Mouse (Mus musculus) heart, postnatal 14 days (tissue): ENCODE results near the gene Mrpl57. TPM values are rescaled to one million over a fixed set of nuclear protein-coding genes. Genes with fewer than 3 reads are reported as not detected.
"Not testable (repeated sequence)": the region's sequence is repeated elsewhere in the genome, so short reads cannot be mapped to it uniquely, and the experiment has no call there.

Source experiments
- DNase-seq, 2 experiments: peaks; one replicate each; pipeline ENCODE4 v3.0.0; 2021 to 2022
- intact Hi-C: fragments of 180-260 bp; cut with DNase I; formaldehyde crosslinking; loops from one replicate; pipeline ENCODE4 v1.15.1; 2025
- microRNA-seq, 2 experiments: library from miRNA; unstranded; fragments of <30 nt; microRNA quantifications; one replicate each; pipeline ENCODE4 v1.2.0; 2021 to 2022
- total RNA-seq, 2 experiments: library from RNA; stranded (reverse); gene quantifications; 2 replicates each; pipeline ENCODE4 v1.2.3; 2021

Gene Mrpl57
- total RNA-seq, 2 experiments from 2014 or later = 65.9 to 68.9 TPM

DNA sequence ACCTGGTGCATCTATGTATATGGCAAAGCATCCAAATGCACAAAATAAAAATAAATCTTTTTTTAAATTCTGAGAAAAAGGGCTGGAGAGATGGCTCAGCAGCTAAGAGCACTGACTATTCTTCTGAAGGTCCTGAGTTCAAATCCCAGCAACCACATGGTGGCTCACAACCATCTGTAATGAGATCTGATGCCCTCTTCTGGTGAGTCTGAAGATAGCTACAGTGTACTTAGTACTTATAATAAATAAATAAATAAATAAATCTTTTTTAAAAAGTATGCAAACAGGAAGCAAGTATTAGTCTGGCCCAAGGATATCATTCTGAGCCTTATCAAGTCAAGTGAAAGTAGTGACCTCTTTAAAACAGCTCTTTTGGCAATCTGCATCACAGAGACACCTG, 30.0 kb downstream of the Mrpl57 start:
- intact Hi-C loops = loop anchor here (5.0 kb wide), 1 partner anchor 51 kb away; no protein-coding TSS in a partner anchor
- DNase-seq = not testable (repeated sequence)

DNA sequence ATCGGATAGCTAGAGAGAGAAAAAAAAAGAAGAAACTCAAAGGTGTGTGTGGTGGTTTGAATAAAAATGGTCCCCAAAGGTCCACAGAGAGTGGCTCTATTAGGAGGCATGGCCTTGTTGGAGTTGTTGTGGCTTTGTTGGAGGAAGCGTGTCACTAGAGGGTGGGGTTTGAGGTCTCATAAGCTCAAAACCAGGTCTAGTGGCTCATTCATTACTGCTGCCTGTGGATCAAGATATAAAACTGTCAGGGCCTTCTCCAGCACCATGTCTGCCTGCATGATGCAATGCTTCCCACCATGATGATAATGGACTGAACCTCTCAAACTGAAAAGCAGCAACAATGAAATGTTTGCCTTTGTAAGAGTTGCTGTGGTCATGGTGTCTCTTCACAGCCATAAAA, 32.6 kb downstream of the Mrpl57 start:
- intact Hi-C loops = loop anchor here (5.0 kb wide), 1 partner anchor 49 kb away; no protein-coding TSS in a partner anchor
- DNase-seq = no peak

DNA sequence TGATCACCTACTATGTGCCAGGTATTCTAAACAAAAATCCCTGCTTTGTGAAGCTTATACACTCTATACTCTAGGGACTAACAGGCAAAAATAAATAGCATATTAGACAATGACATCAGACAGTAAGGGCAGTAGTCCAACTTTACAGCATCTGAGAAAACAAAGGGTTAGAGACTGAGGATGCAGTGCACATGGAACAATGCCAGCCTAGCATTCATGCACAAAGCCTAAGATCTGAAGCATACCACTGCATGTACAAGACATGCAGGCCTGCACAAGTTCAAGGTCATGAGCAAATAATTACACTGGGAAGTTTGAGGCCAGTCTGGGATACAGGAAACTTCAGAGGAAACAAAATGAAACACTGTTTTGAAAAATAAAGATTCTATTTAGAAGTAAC, 33.5 kb downstream of the Mrpl57 start:
- intact Hi-C loops = loop anchor here (5.0 kb wide), 1 partner anchor 48 kb away; no protein-coding TSS in a partner anchor
- DNase-seq = peak; percentile 8 to 26

DNA sequence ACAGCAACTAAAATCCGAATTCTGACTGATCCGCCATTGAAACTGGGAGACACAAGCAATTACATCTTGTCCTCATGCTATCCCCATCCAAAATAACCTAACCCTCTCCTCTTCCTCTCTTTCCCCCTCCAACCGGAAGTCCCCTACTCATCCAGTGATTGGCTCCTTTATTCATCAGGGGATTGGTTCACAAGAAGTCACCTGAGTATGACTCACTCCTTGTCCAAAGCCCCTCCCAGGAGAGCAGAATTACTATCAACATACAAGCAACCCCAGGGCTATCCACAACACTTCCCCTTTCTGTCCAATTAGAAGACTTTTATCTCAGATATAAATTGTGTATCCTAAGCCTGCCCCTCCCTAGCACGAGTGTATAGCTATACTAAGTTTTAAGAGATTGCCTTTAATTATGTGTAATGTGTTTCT, 36.0 kb downstream of the Mrpl57 start:
- no peak for DNase-seq
- intact Hi-C loops = no loop called here

DNA sequence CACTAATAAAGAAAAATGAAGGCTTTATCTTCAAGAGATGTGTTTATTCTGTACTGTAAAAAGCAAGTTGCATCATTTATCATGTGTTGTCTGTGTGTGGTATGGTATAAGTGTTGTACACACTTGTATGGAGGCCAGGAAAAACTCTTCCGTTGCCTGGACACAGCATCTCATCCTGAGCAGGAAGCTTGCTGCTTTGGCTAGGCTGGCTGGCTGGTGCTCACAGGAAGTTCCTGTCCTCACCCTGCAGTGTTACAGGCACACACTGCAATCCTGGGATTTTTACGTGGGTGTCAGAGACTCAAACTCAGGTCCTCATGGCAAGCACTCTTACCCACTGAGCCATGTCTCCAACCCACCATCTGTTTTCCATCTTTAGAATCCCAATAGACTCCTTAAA, 37.1 kb downstream of the Mrpl57 start:
- intact Hi-C loops = no loop called here
- DNase-seq = no peak

DNA sequence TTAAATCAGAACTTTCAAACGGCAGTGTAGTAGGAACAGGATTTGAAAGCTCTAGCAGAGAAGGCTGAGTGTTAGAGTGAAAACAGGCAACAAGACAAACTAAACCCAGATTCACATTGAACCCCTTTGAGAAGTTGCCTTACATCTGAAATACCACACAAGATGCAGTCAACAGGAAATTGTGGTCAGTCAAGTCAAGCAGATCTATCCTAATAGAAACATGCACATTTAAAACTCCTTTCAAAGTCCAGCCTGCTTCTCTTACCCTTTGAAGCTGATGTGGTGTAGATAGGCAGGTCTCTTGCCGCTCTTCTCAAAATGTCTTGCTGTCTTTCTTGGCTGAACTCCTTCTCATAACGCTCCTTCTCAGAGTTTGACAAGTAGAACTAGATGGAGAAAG, 39.2 kb downstream of the Mrpl57 start:
- intact Hi-C loops = no loop called here

DNA sequence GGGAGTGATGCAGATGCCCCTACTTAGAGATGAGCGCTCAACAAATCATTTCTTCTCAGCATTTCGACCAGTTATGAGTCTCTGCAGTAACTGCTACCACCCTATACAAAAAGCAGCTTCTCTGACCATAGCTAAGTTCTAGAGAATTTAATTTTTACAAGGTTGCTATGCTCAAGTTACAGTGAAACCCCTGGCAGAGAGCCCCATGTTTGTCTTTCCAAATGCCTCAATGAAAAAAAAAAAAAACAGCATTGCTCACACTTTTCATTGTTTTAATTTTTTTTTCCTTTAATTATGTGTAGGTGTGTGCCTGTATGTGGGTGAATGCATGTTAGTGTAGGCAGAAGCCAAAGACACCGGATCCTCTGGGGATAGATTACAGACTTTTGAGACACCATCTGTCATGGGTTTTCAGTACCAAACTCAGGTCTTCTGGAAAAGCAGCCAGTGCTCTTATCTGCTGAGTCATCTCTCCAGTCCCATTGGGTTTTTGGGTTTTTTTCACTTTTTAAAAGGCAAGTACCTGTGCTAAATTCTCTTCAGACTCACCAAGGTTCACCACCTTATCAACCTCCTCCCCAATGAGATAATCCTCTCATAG, 40.7 kb downstream of the Mrpl57 start:
- intact Hi-C loops = no loop called here
- no peak for DNase-seq

More for the DNA sequence above, 39.2 kb downstream of the Mrpl57 start:
- no peak for DNase-seq

DNA sequence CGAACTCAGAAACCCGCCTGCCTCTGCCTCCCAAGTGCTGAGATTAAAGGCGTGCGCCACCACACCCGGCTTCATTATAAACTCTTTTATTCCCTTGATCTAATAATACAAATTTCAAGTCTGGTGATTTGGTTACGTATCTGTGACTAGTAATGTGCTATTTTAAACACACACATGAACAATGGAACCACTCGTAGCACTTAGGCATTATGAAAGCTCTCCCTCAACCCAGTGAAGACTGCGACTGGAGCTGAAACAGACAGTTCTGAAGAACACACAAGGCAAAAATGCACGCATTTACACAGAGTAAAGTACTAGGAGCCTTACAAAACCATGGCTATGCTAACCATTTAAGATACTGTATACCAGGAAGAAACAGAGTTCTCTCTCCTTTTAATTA, 51.9 kb downstream of the Mrpl57 start:
- intact Hi-C loops = no loop called here
- no peak for DNase-seq

Small RNA genes lying within 50 kb of the gene (microRNA-seq; reads per million reads assigned to microRNA genes)
- 0.27 to 3.0 reads per million in 2 experiments for gene Mir3077

Other genes with a start within 250 kb of the Mrpl57 start
- gene Xpo4, start 160.8 kb upstream of the Mrpl57 start, total RNA-seq = 10 to 100 TPM; 11.6 to 12.8 TPM
- gene Gm49361, start 80.1 kb upstream of the Mrpl57 start, total RNA-seq = 1 to 10 TPM in 1 of 2 experiments, under 1 TPM in 1; 0.15 to 1.6 TPM
- 10 to 100 TPM; 39.5 to 40.1 TPM for gene Lats2, start 67.8 kb upstream of the Mrpl57 start, total RNA-seq
- 10 to 100 TPM; 61.1 to 70.6 TPM for gene Sap18, start 28.1 kb upstream of the Mrpl57 start, total RNA-seq
- 1 to 10 TPM in 1 of 2 experiments, under 1 TPM in 1; 0.50 to 1.4 TPM for gene Ska3, start within 50 bp of the Mrpl57 start, total RNA-seq
- 10 to 100 TPM; 12.4 to 16.5 TPM for gene Zdhhc20, start 64.0 kb downstream of the Mrpl57 start, total RNA-seq
- 10 to 100 TPM; 63.8 to 64.7 TPM for gene Micu2, start 173.0 kb downstream of the Mrpl57 start, total RNA-seq
- gene Fgf9, start 244.3 kb downstream of the Mrpl57 start, total RNA-seq = 1 to 10 TPM; 5.9 to 6.0 TPM